Mouse (Mus musculus): ENCODE measurements around the gene Dync2li1. TPM values are rescaled to one million over a fixed set of nuclear protein-coding genes. Genes with fewer than 3 reads are reported as not detected.
A peak's percentile ranks its signal among the peaks of the same experiment; 100 is the strongest.

Dync2li1 gene
- 33.2 and 36.9 TPM in 2 replicates for polyA plus RNA-seq (2015; fragmentation: Nextera tagmentation; extraction: Ambion mirVana)

- Histone ChIP-seq H3K9ac (peak within 1 kb of the TSS; percentile 73), H3K9me3 (no peaks in the 10 kb centered on the region), H3K4me3 (peak within 1 kb of the TSS; percentile 60), H3K27ac (peak within 1 kb of the TSS; percentile 73), H3K4me1 (replicated peaks) (peaks cover 6% of the 10 kb centered on the region), H3K4me2 (peak within 1 kb of the TSS; percentile 57), H3K27me3 (no peaks in the 10 kb centered on the region), H3K36me3 (no peaks in the 10 kb centered on the region)
- ATAC-seq (ENCODE audit: low FRiP score) = peak; percentile 98
- under 1% methylated on average over 25 of the region's 25 CpGs for WGBS
Observed at GRCm38 (mm10) chr17:84626276-84626856, at the start of gene Dync2li1. Dync2li1 (plus strand) TSS chr17:84626496.

GRCm38 (mm10) chr17:84576621-84577293 is 49.5 kb upstream of the Dync2li1 start:
- Histone ChIP-seq H3K4me1 (replicated peaks) (no peaks in the 10 kb centered on the region), H3K9me3 (no peaks in the 10 kb centered on the region), H3K4me3 (no peak overlapping the region), H3K36me3 (no peaks in the 10 kb centered on the region), H3K27ac (no peak overlapping the region), H3K27me3 (no peaks in the 10 kb centered on the region), H3K9ac (no peak overlapping the region), H3K4me2 (no peak overlapping the region)
- ATAC-seq (ENCODE audit: low FRiP score) = no peak
- WGBS = 83% methylated on average over 16 of the region's 16 CpGs

GRCm38 (mm10) chr17:84579249-84579648 is 47.0 kb upstream of the Dync2li1 start:
- H3K4me2 ChIP-seq = no peak overlapping the region
- no peaks in the 10 kb centered on the region for H3K9me3 ChIP-seq
- no peak overlapping the region for H3K4me3 ChIP-seq
- no peaks in the 10 kb centered on the region for H3K27me3 ChIP-seq
- no peak overlapping the region for H3K9ac ChIP-seq
- WGBS = 86% methylated on average over 8 of the region's 8 CpGs
- no peak overlapping the region for H3K27ac ChIP-seq
- ATAC-seq (ENCODE audit: low FRiP score) = no peak
- no peaks in the 10 kb centered on the region for H3K36me3 ChIP-seq
- no peaks in the 10 kb centered on the region for H3K4me1 ChIP-seq (replicated peaks)

- ATAC-seq (ENCODE audit: low FRiP score) = no peak
- no peaks in the 10 kb centered on the region for H3K9me3 ChIP-seq
- H3K36me3 ChIP-seq = no peaks in the 10 kb centered on the region
- no peaks in the 10 kb centered on the region for H3K4me1 ChIP-seq (replicated peaks)
- whole genome bisulfite sequencing = 89% methylated on average over 10 of the region's 10 CpGs
- no peak overlapping the region for H3K4me3 ChIP-seq
- no peak overlapping the region for H3K4me2 ChIP-seq
- H3K9ac ChIP-seq = no peak overlapping the region
- no peak overlapping the region for H3K27ac ChIP-seq
- no peaks in the 10 kb centered on the region for H3K27me3 ChIP-seq
Observed at GRCm38 (mm10) chr17:84579817-84580216, 46.5 kb upstream of the Dync2li1 start.

- Histone ChIP-seq H3K4me1 (replicated peaks) (no peaks in the 10 kb centered on the region), H3K4me2 (no peak overlapping the region)
Observed at GRCm38 (mm10) chr17:84580821-84581220, 45.5 kb upstream of the Dync2li1 start.

GRCm38 (mm10) chr17:84581740-84582414 is 44.4 kb upstream of the Dync2li1 start:
- WGBS = 77% methylated on average over 8 of the region's 8 CpGs
- no peak for ATAC-seq (ENCODE audit: low FRiP score)
- no peak overlapping the region for H3K9ac ChIP-seq
- H3K27me3 ChIP-seq = no peaks in the 10 kb centered on the region
- H3K36me3 ChIP-seq = no peaks in the 10 kb centered on the region
- no peak overlapping the region for H3K27ac ChIP-seq
- H3K4me2 ChIP-seq = no peak overlapping the region
- H3K4me3 ChIP-seq = no peak overlapping the region
- no peaks in the 10 kb centered on the region for H3K9me3 ChIP-seq
- H3K4me1 ChIP-seq (replicated peaks) = no peaks in the 10 kb centered on the region

More at GRCm38 (mm10) chr17:84580821-84581220, 45.5 kb upstream of the Dync2li1 start:
- H3K4me3 ChIP-seq = no peak overlapping the region
- no peak overlapping the region for H3K27ac ChIP-seq
- H3K36me3 ChIP-seq = no peaks in the 10 kb centered on the region
- 48% methylated on average over 8 of the region's 8 CpGs for WGBS
- H3K9me3 ChIP-seq = no peaks in the 10 kb centered on the region
- H3K27me3 ChIP-seq = no peaks in the 10 kb centered on the region
- no peak overlapping the region for H3K9ac ChIP-seq
- no peak for ATAC-seq (ENCODE audit: low FRiP score)

GRCm38 (mm10) chr17:84584107-84584506 is 42.2 kb upstream of the Dync2li1 start:
- Histone ChIP-seq H3K36me3 (no peaks in the 10 kb centered on the region), H3K4me1 (replicated peaks) (no peaks in the 10 kb centered on the region), H3K9me3 (no peaks in the 10 kb centered on the region), H3K4me2 (no peak overlapping the region), H3K9ac (no peak overlapping the region), H3K27ac (no peak overlapping the region), H3K4me3 (no peak overlapping the region), H3K27me3 (no peaks in the 10 kb centered on the region)
- ATAC-seq (ENCODE audit: low FRiP score) = no peak
- 63% methylated on average over 9 of the region's 9 CpGs for WGBS

GRCm38 (mm10) chr17:84585104-84585503 is 41.2 kb upstream of the Dync2li1 start:
- ATAC-seq (ENCODE audit: low FRiP score) = no peak
- Histone ChIP-seq H3K4me3 (no peak overlapping the region), H3K4me2 (no peak overlapping the region), H3K9ac (no peak overlapping the region), H3K27ac (no peak overlapping the region), H3K9me3 (no peaks in the 10 kb centered on the region), H3K27me3 (no peaks in the 10 kb centered on the region), H3K4me1 (replicated peaks) (no peaks in the 10 kb centered on the region), H3K36me3 (no peaks in the 10 kb centered on the region)
- 88% methylated on average over 8 of the region's 8 CpGs for WGBS

- H3K4me3 ChIP-seq = no peak overlapping the region
- 95% methylated on average over 7 of the region's 7 CpGs for WGBS
- H3K4me2 ChIP-seq = no peak overlapping the region
- H3K27me3 ChIP-seq = no peaks in the 10 kb centered on the region
- H3K9me3 ChIP-seq = no peaks in the 10 kb centered on the region
- H3K36me3 ChIP-seq = peaks cover 5% of the 10 kb centered on the region; the same call in 1 of the 2 replicates
- H3K4me1 ChIP-seq (replicated peaks) = no peaks in the 10 kb centered on the region
- no peak overlapping the region for H3K9ac ChIP-seq
- no peak for ATAC-seq (ENCODE audit: low FRiP score)
- no peak overlapping the region for H3K27ac ChIP-seq
Observed at GRCm38 (mm10) chr17:84590065-84590464, 36.2 kb upstream of the Dync2li1 start.

GRCm38 (mm10) chr17:84591431-84592150 is 34.7 kb upstream of the Dync2li1 start:
- peak; percentile 57; the same call in 1 of the 2 replicates for ATAC-seq (ENCODE audit: low FRiP score)
- WGBS = 83% methylated on average over 16 of the region's 16 CpGs
- H3K9me3 ChIP-seq = no peaks in the 10 kb centered on the region
- H3K9ac ChIP-seq = no peak overlapping the region
- no peak overlapping the region for H3K4me2 ChIP-seq
- H3K27me3 ChIP-seq = no peaks in the 10 kb centered on the region
- H3K27ac ChIP-seq = peak overlapping the region; percentile 53; the same call in 1 of the 2 replicates
- H3K4me3 ChIP-seq = no peak overlapping the region
- H3K36me3 ChIP-seq = peaks cover 5% of the 10 kb centered on the region; the same call in 1 of the 2 replicates
- peaks cover 4% of the 10 kb centered on the region; the same call in 1 of the 2 replicates for H3K4me1 ChIP-seq (replicated peaks)

GRCm38 (mm10) chr17:84596015-84596441 is 30.3 kb upstream of the Dync2li1 start:
- Histone ChIP-seq H3K4me2 (peak overlapping the region; percentile 34), H3K9me3 (no peaks in the 10 kb centered on the region), H3K27ac (peak overlapping the region; percentile 37), H3K9ac (peak overlapping the region; percentile 53), H3K27me3 (no peaks in the 10 kb centered on the region), H3K4me1 (replicated peaks) (peaks cover 8% of the 10 kb centered on the region; the same call in 1 of the 2 replicates), H3K36me3 (peaks cover 5% of the 10 kb centered on the region; the same call in 1 of the 2 replicates), H3K4me3 (0 out of 2 replicates have a peak overlapping the region, but pooled peaks have one; percentile 8)
- ATAC-seq (ENCODE audit: low FRiP score) = peak; percentile 63
- WGBS = 49% methylated on average over 10 of the region's 10 CpGs

Data from hindbrain, embryonic 13.5 days (tissue).